Mouse (Mus musculus) olfactory bulb, adult 2 months (tissue): ENCODE measurements at regions not wholly inside any gene's neighbourhood (a gene's known extent, or its start where the extent isn't known, plus 50 kb on each side); places are given as distances from the start of the nearest gene placed in this dataset.

Experiments used
- CTCF ChIP-seq: fragments of 200-500 bp; IDR thresholded peaks from 2 replicates; pipeline ENCODE4 v1.5.1; 2012; ENCODE audit warnings: low read depth, mild to moderate bottlenecking, low read length, moderate library complexity; ENCODE audit not compliant: insufficient read depth
- POLR2A ChIP-seq: fragments of 200-500 bp; IDR thresholded peaks from 2 replicates; pipeline ENCODE4 v1.6.1; 2012; ENCODE audit warnings: mild to moderate bottlenecking, low read depth, low read length, moderate library complexity; ENCODE audit not compliant: insufficient read depth

GRCm38 (mm10) chr2:39278218-39278617 is 52.0 kb upstream of the Ppp6c start:
- no peak for TF ChIP-seq CTCF
- TF ChIP-seq POLR2A: no peak
